Mouse (Mus musculus) E14TG2a.4 (cell line): Measurements from ENCODE around the gene Prkca.

Experiments
- CTCF ChIP-seq: conservative IDR thresholded peaks from 2 replicates; pipeline ENCODE4 v1.5.1; 2014; ENCODE audit warnings: low read length
- NANOG ChIP-seq: IDR thresholded peaks from 2 replicates; pipeline ENCODE4 v1.6.1; 2014; ENCODE audit warnings: borderline replicate concordance, low read length, mixed read lengths

GRCm38 (mm10) chr11:108120708-108121107 is 223.0 kb downstream of the Prkca start:
- TF ChIP-seq CTCF = no peak
- no peak for TF ChIP-seq NANOG
